Mouse (Mus musculus) heart, embryonic 11.5 days (tissue): ENCODE data around the gene Cd27. TPM values are rescaled to one million over a fixed set of nuclear protein-coding genes. Genes with fewer than 3 reads are reported as not detected.

Experiments
- ATAC-seq: fragments of 200-750 bp; cut with Nextera tagmentation; replicated peaks from 2 replicates; pipeline ENCODE4 v1.8.0; 2017; ENCODE audit warnings: moderate library complexity; ENCODE audit not compliant: insufficient number of reproducible peaks, low FRiP score, low TSS enrichment
- H3K27ac ChIP-seq: fragments of 300-500 bp; sonication (generic); 2 replicates; pipeline ENCODE4 v1.5.1; 2014; ENCODE audit warnings: mild to moderate bottlenecking, low read depth, low read length
- H3K27me3 ChIP-seq: fragments of 300-500 bp; sonication (generic); 2 replicates; pipeline ENCODE4 v1.6.1; 2014; ENCODE audit warnings: mild to moderate bottlenecking, low read length, mixed read lengths; ENCODE audit not compliant: control insufficient read depth, insufficient read depth
- H3K36me3 ChIP-seq: fragments of 300-500 bp; sonication (generic); 2 replicates; pipeline ENCODE4 v1.6.1; 2014; ENCODE audit warnings: mild to moderate bottlenecking, low read length, moderate library complexity, mixed read lengths; ENCODE audit not compliant: control insufficient read depth, insufficient read depth
- H3K4me1 ChIP-seq: fragments of 300-500 bp; sonication (generic); 2 replicates; pipeline ENCODE4 v1.6.1; 2014; ENCODE audit warnings: low read length; ENCODE audit not compliant: control insufficient read depth, insufficient read depth
- H3K4me2 ChIP-seq: fragments of 300-500 bp; sonication (generic); 2 replicates; pipeline ENCODE4 v1.6.1; 2014; ENCODE audit warnings: mild to moderate bottlenecking, moderate library complexity
- H3K4me3 ChIP-seq: fragments of 300-500 bp; sonication (generic); 2 replicates; pipeline ENCODE4 v1.5.1; 2014; ENCODE audit warnings: low read depth, low read length
- H3K9ac ChIP-seq: fragments of 300-500 bp; sonication (generic); 2 replicates; pipeline ENCODE4 v1.6.1; 2014; ENCODE audit warnings: mild to moderate bottlenecking, low read depth, low read length, moderate library complexity
- H3K9me3 ChIP-seq: fragments of 300-500 bp; sonication (generic); replicated peaks from 2 replicates; pipeline ENCODE4 v1.6.1; 2016; ENCODE audit warnings: low read length; ENCODE audit not compliant: control insufficient read depth
- WGBS: fragments of 180-500 bp; shearing (Covaris S2); extraction: QIAGEN DNeasy Blood & Tissue Kit; methylation state at CpG from one replicate; pipeline ENCODE4 v1.1.7; 2014; ENCODE audit not compliant: insufficient replicate concordance; 5-methylcytosine and 5-hydroxymethylcytosine counted together
- polyA plus RNA-seq: library from polyadenylated mRNA; unstranded; fragments of >200 nt; fragmentation: Nextera tagmentation; extraction: Ambion mirVana; gene quantifications from 2 replicates; pipeline ENCODE4 v1.2.1, GENCODE M21; 2014

Cd27 gene
- polyA plus RNA-seq, 1 experiment from 2014 or later, result 1.4 TPM

GRCm38 (mm10) chr6:125239547-125239946, 2.7 kb upstream of the Cd27 start:
- no peak for ATAC-seq
- Histone ChIP-seq H3K36me3 (no peaks in the 10 kb centered on the region), H3K9ac (no peak overlapping the region), H3K4me2 (no peak overlapping the region), H3K4me3 (no peak overlapping the region), H3K4me1 (peaks cover under 1% of the 10 kb centered on the region), H3K27me3 (no peaks in the 10 kb centered on the region), H3K9me3 (no peaks in the 10 kb centered on the region), H3K27ac (no peak overlapping the region)
- WGBS, result 86% methylated on average over 5 of the region's 5 CpGs

GRCm38 (mm10) chr6:125238396-125238795, 1.6 kb upstream of the Cd27 start:
- Histone ChIP-seq H3K27ac (no peak overlapping the region), H3K9ac (no peak overlapping the region), H3K36me3 (no peaks in the 10 kb centered on the region), H3K4me1 (peaks cover 9% of the 10 kb centered on the region), H3K27me3 (no peaks in the 10 kb centered on the region), H3K4me3 (no peak overlapping the region), H3K4me2 (no peak overlapping the region), H3K9me3 (no peaks in the 10 kb centered on the region)
- no peak for ATAC-seq
- 59% methylated on average over 6 of the region's 6 CpGs for WGBS

- H3K27me3 ChIP-seq, result no peaks in the 10 kb centered on the region
- WGBS, result 78% methylated on average over 4 of the region's 4 CpGs
- ATAC-seq, result no peak
- H3K9ac ChIP-seq, result no peak overlapping the region; the same call in 1 of the 2 replicates
- H3K9me3 ChIP-seq, result no peaks in the 10 kb centered on the region
- H3K4me1 ChIP-seq, result peaks cover 9% of the 10 kb centered on the region
- H3K36me3 ChIP-seq, result no peaks in the 10 kb centered on the region
- no peak overlapping the region for H3K4me2 ChIP-seq
- H3K27ac ChIP-seq, result no peak overlapping the region
- H3K4me3 ChIP-seq, result no peak overlapping the region
These were observed 611 bp upstream of the Cd27 start for GRCm38 (mm10) chr6:125237421-125237820.

- H3K4me3 ChIP-seq, result no peak overlapping the region
- no peak overlapping the region for H3K27ac ChIP-seq
- H3K9me3 ChIP-seq, result no peaks in the 10 kb centered on the region
These were observed 469 bp downstream of the Cd27 start for GRCm38 (mm10) chr6:125236341-125236740.

GRCm38 (mm10) chr6:125234520-125234828, 2.3 kb downstream of the Cd27 start:
- Histone ChIP-seq H3K9ac (no peak overlapping the region), H3K27me3 (no peaks in the 10 kb centered on the region), H3K4me2 (no peak overlapping the region; the same call in 1 of the 2 replicates), H3K9me3 (no peaks in the 10 kb centered on the region), H3K36me3 (no peaks in the 10 kb centered on the region), H3K4me1 (peaks cover 16% of the 10 kb centered on the region), H3K4me3 (no peak overlapping the region), H3K27ac (no peak overlapping the region)
- ATAC-seq, result no peak
- WGBS, result 60% methylated on average over 5 of the region's 5 CpGs

More at GRCm38 (mm10) chr6:125236341-125236740, 469 bp downstream of the Cd27 start:
- WGBS, result 84% methylated on average over 6 of the region's 6 CpGs
- Histone ChIP-seq H3K9ac (no peak overlapping the region), H3K4me1 (peaks cover 16% of the 10 kb centered on the region), H3K4me2 (no peak overlapping the region), H3K27me3 (no peaks in the 10 kb centered on the region), H3K36me3 (no peaks in the 10 kb centered on the region)
- no peak for ATAC-seq

DNA sequence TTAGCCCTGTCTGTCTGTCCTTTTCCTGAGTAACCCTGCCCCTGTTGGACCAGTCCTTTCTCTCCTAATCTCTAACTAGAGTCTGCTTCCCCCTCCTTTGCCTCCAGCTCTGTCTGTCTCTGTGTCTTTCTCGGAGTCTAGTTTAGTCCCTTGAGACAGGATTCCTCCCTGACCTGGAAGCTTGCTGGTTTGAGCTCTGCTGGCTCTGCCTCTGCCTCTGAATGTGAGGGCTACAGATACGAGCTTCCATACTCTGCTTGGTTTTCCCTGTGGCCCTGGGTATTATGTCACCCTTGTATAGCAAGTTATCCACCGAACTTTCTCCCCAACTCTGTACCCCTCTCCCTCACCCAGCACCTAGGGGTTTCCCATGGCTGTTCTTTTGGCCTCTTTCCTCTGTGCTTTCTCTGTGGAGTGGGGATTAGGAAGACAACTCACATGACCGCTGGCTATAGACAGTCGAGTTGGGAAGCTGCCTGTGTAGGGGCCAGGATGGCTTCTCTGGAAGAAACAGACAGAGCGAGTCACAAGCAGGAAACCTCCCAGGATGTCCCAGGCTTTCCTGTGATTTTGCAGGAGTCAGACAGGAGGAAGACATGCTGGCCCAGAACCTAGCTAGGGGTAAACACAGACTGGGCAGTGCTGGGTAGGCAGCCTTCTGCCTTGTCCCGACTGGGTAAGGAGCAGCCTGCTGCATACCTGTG, 2.8 kb downstream of the Cd27 start:
- Histone ChIP-seq H3K36me3 (no peaks in the 10 kb centered on the region), H3K9ac (no peak overlapping the region), H3K4me2 (peak overlapping the region; percentile 1; the same call in 1 of the 2 replicates), H3K9me3 (no peaks in the 10 kb centered on the region), H3K27me3 (no peaks in the 10 kb centered on the region), H3K4me1 (peaks cover 16% of the 10 kb centered on the region), H3K4me3 (no peak overlapping the region), H3K27ac (no peak overlapping the region)
- 45% methylated on average over 7 of the region's 7 CpGs for WGBS
- ATAC-seq, result no peak

DNA sequence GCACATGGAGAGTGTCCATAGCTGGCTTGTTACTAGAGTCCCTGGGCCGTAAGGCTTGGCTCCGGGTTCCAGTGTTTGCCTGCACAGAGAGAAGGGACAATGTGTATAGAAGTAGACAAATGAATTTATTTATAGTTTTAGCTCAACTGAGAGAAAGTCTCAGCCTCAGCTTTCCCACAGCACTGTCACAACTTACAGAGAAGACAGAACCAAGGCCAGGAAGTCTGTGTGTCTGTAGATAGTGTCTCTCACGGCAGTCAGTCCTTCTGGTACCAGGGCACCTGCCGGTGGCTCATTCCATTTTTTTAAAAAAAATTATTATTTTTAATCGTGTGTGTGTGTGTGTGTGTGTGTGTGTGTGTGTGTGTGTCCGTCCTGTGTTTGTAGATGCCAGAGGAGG, 4.3 kb downstream of the Cd27 start:
- H3K27me3 ChIP-seq, result no peaks in the 10 kb centered on the region
- WGBS, result 70% methylated on average over 6 of the region's 6 CpGs
- H3K27ac ChIP-seq, result no peak overlapping the region
- H3K4me3 ChIP-seq, result no peak overlapping the region
- no peak overlapping the region; the same call in 1 of the 2 replicates for H3K4me2 ChIP-seq
- no peak overlapping the region for H3K9ac ChIP-seq
- H3K4me1 ChIP-seq, result peaks cover 16% of the 10 kb centered on the region
- no peaks in the 10 kb centered on the region for H3K36me3 ChIP-seq
- H3K9me3 ChIP-seq, result no peaks in the 10 kb centered on the region
- no peak for ATAC-seq

GRCm38 (mm10) chr6:125232045-125232437, 4.8 kb downstream of the Cd27 start:
- H3K27ac ChIP-seq, result peak overlapping the region; percentile 71
- H3K4me1 ChIP-seq, result peaks cover 16% of the 10 kb centered on the region
- H3K9ac ChIP-seq, result peak overlapping the region; percentile 92
- no peaks in the 10 kb centered on the region for H3K27me3 ChIP-seq
- H3K9me3 ChIP-seq, result no peaks in the 10 kb centered on the region
- 46% methylated on average over 4 of the region's 4 CpGs for WGBS
- H3K4me2 ChIP-seq, result peak overlapping the region; percentile 97
- peak overlapping the region; percentile 64 for H3K4me3 ChIP-seq
- ATAC-seq, result no peak
- no peaks in the 10 kb centered on the region for H3K36me3 ChIP-seq
